Mouse (Mus musculus) brain, embryonic 18.5 days (tissue): ENCODE measurements around the gene Krt15.

ENCODE experiments used
- DNase-seq: peaks from one replicate; pipeline ENCODE4 v3.0.0-alpha.2; 2012; ENCODE audit warnings: low read depth, low spot score

The Krt15 gene

GRCm38 (mm10) chr11:100135731-100136130 is at the start of gene Krt15:
TSS of gene Krt15 (minus strand) at chr11:100135928.
- DNase-seq = no peak

- no peak for DNase-seq
Measured at GRCm38 (mm10) chr11:100181725-100182124, 46.0 kb upstream of the Krt15 start.

GRCm38 (mm10) chr11:100179260-100179659 is 43.5 kb upstream of the Krt15 start:
- no peak for DNase-seq

GRCm38 (mm10) chr11:100178307-100178706 is 42.6 kb upstream of the Krt15 start:
- no peak for DNase-seq

GRCm38 (mm10) chr11:100176791-100177190 is 41.1 kb upstream of the Krt15 start:
- no peak for DNase-seq

GRCm38 (mm10) chr11:100168765-100169762 is 33.3 kb upstream of the Krt15 start:
- DNase-seq = no peak

- no peak for DNase-seq
Measured at GRCm38 (mm10) chr11:100168071-100168470, 32.3 kb upstream of the Krt15 start.

GRCm38 (mm10) chr11:100164392-100164791 is 28.7 kb upstream of the Krt15 start:
- DNase-seq = no peak

- no peak for DNase-seq
Measured at GRCm38 (mm10) chr11:100157908-100158477, 22.3 kb upstream of the Krt15 start.

GRCm38 (mm10) chr11:100157331-100157730 is 21.6 kb upstream of the Krt15 start:
- no peak for DNase-seq

- no peak for DNase-seq
Measured at GRCm38 (mm10) chr11:100155497-100156255, 19.9 kb upstream of the Krt15 start.

GRCm38 (mm10) chr11:100148615-100149330 is 13.0 kb upstream of the Krt15 start, which contains the start of gene Krt19:
TSS of gene Krt19 (minus strand) at chr11:100148665.
- no peak for DNase-seq

GRCm38 (mm10) chr11:100147566-100148353 is 12.0 kb upstream of the Krt15 start:
- DNase-seq = no peak

- no peak for DNase-seq
Measured at GRCm38 (mm10) chr11:100145858-100146560, 10.3 kb upstream of the Krt15 start.

- DNase-seq = no peak
Measured at GRCm38 (mm10) chr11:100145104-100145503, 9.4 kb upstream of the Krt15 start.

GRCm38 (mm10) chr11:100140966-100141365 is 5.2 kb upstream of the Krt15 start:
- DNase-seq = no peak

GRCm38 (mm10) chr11:100139391-100139790 is 3.7 kb upstream of the Krt15 start:
- no peak for DNase-seq

- no peak for DNase-seq
Measured at GRCm38 (mm10) chr11:100138809-100139208, 3.1 kb upstream of the Krt15 start.

GRCm38 (mm10) chr11:100137693-100138092 is 2.0 kb upstream of the Krt15 start:
- no peak for DNase-seq

GRCm38 (mm10) chr11:100136559-100136958 is 831 bp upstream of the Krt15 start:
- DNase-seq = no peak
